Mouse (Mus musculus) lung, adult 2 months (tissue): ENCODE data around the gene Lrmda. TPM values are rescaled to one million over a fixed set of nuclear protein-coding genes. Genes with fewer than 3 reads are reported as not detected.

Experiments used
- DNase-seq: peaks from one replicate; pipeline ENCODE4 v3.0.0; 2022
- H3K4me1 ChIP-seq: fragments of 200-500 bp; 2 replicates; pipeline ENCODE4 v1.6.1; 2011; ENCODE audit warnings: low read length; ENCODE audit not compliant: control insufficient read depth, insufficient read depth
- H3K4me3 ChIP-seq: fragments of 200-500 bp; replicated peaks from 2 replicates; pipeline ENCODE3; 2011; ENCODE audit warnings: low read depth, mild to moderate bottlenecking, control low read depth, low read length; ENCODE audit errors: extremely low read depth
- CTCF ChIP-seq: fragments of 200-500 bp; IDR thresholded peaks from 2 replicates; pipeline ENCODE4 v1.5.1; 2011; ENCODE audit warnings: mild to moderate bottlenecking, low read length, control low read depth; ENCODE audit not compliant: insufficient read depth
- POLR2A ChIP-seq: fragments of 200-500 bp; IDR thresholded peaks from 2 replicates; pipeline ENCODE4 v1.6.1; 2011; ENCODE audit warnings: low read depth, mild to moderate bottlenecking, control low read depth, low read length, borderline replicate concordance; ENCODE audit errors: extremely low read depth
- WGBS: fragments of 180-500 bp; shearing (Covaris S2); methylation state at CpG from one replicate; pipeline ENCODE4 v1.1.7; 2018; 5-methylcytosine and 5-hydroxymethylcytosine counted together
- polyA plus RNA-seq: library from polyadenylated mRNA; depleted of rRNA; stranded (reverse); fragments of >200 nt; gene quantifications from 2 replicates; pipeline ENCODE4 v1.2.3, GENCODE M21; 2012

Lrmda gene
- polyA plus RNA-seq, 1 experiment = 1.8 TPM

DNA sequence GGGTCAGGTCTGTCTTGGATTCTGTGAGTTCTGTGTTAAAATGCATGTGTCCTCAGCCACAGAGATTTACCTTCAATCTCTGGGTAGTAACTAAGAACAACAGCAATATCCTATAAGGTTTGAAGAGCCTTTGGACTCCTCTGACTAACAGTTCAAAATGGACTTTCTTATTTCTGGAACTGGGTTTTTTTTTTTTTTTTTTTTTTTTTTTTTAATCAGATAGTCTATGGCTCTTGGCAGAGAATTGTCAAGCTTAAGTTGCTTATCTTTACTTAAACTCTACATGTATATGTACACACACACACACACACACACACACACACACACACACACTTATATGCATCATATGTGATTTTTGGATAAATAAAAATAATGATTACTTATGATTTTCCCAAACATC lies 723.0 kb downstream of the Lrmda start:
- no peak for TF ChIP-seq POLR2A
- TF ChIP-seq CTCF = no peak

GRCm38 (mm10) chr14:22743264-22743663 lies 723.8 kb downstream of the Lrmda start:
- Histone ChIP-seq H3K4me3 (no peak overlapping the region), H3K4me1 (0 out of 2 replicates have a peak, but pooled peaks cover 3% of the 10 kb centered on the region)
- TF ChIP-seq POLR2A (no peak), CTCF (no peak)
- WGBS = 74% methylated on average over 4 of the region's 4 CpGs
- no peak for DNase-seq

More for the DNA sequence above, 723.0 kb downstream of the Lrmda start:
- no peak overlapping the region for H3K4me3 ChIP-seq
- no peak for DNase-seq
- 0 out of 2 replicates have a peak, but pooled peaks cover 3% of the 10 kb centered on the region for H3K4me1 ChIP-seq

DNA sequence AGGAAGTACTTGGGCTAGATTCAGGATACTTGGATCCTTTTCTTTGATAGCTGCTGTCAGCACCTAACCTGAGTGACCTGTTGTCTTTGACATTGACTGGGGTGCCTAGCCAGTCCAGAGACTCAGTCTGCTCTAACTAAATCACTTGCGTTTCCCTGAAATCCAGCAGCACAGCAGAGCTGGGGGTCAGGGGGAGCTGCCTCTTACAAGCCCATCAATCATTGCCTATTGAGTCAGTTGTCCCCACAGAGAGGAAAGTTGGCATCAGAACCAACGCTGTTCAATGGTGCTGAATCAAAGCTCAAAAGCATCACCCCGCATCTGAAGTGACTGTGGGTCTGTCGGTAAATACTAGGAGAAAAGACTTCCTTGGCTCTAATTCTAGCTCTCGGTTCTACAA lies 725.2 kb downstream of the Lrmda start:
- Histone ChIP-seq H3K4me1 (no peaks in the 10 kb centered on the region), H3K4me3 (no peak overlapping the region)
- 63% methylated on average over 5 of the region's 5 CpGs for WGBS
- no peak for DNase-seq
- TF ChIP-seq POLR2A (no peak), CTCF (no peak)

- H3K4me1 ChIP-seq = peaks cover under 1% of the 10 kb centered on the region
- DNase-seq = no peak
- no peak overlapping the region for H3K4me3 ChIP-seq
- no peak for TF ChIP-seq POLR2A
- no peak for TF ChIP-seq CTCF
- 67% methylated on average over 1 of the region's 1 CpGs for WGBS
Measured at GRCm38 (mm10) chr14:22745263-22745881, 725.9 kb downstream of the Lrmda start.

GRCm38 (mm10) chr14:22745882-22746480 lies 726.5 kb downstream of the Lrmda start:
- H3K4me3 ChIP-seq = no peak overlapping the region
- DNase-seq = peak; percentile 30
- TF ChIP-seq CTCF (no peak), POLR2A (no peak)
- H3K4me1 ChIP-seq = peaks cover 4% of the 10 kb centered on the region
- 15% methylated on average over 5 of the region's 5 CpGs for WGBS

- peaks cover 6% of the 10 kb centered on the region for H3K4me1 ChIP-seq
- no peak for DNase-seq
- WGBS = 76% methylated on average over 5 of the region's 5 CpGs
- H3K4me3 ChIP-seq = no peak overlapping the region
- TF ChIP-seq POLR2A (no peak), CTCF (no peak)
Measured at GRCm38 (mm10) chr14:22747816-22748215, 728.3 kb downstream of the Lrmda start.

DNA sequence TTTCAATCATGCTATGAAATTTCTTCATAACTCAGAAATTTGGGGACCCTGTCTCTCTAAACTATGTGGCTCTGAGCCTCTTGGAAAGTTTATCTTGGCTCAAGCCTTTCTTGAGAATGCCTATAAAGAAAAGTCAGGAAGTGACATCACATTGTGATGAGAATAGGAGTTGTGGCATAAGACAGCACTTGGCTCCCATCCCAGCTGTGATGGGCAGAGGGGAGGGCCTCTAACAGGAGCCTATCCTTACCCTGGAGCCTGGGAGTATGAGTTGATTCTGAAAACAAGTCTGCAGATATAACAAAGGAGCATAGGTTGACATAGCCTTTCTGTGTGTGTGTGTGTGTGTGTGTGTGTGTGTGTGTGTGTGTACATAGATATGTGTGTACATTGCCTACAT lies 730.9 kb downstream of the Lrmda start:
- no peak for DNase-seq
- TF ChIP-seq POLR2A (no peak), CTCF (no peak)
- Histone ChIP-seq H3K4me1 (peaks cover 6% of the 10 kb centered on the region), H3K4me3 (no peak overlapping the region)

GRCm38 (mm10) chr14:22751290-22751689 lies 731.8 kb downstream of the Lrmda start:
- peaks cover 6% of the 10 kb centered on the region for H3K4me1 ChIP-seq
- no peak for TF ChIP-seq POLR2A
- no peak for TF ChIP-seq CTCF
- no peak for DNase-seq
- WGBS = 78% methylated on average over 10 of the region's 10 CpGs
- no peak overlapping the region for H3K4me3 ChIP-seq

DNA sequence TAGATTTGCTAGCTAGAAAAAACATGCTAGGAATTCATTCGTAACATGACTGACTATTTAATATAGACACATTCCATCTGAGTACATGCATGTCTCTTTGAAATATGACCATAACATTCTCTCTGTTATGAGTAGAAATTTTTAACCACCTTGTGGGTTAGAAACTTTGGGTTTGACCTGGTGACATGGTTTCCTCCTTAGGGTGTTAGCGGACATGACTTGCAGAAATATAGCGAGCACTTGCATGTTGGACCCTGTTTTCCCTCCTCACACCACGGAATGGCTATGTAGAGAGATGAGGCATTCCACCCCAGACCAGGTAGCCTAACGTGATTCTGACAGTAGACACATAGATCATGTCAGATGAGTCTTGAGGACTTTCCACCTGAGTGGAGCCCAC lies 735.1 kb downstream of the Lrmda start:
- WGBS = 79% methylated on average over 5 of the region's 5 CpGs
- no peak for DNase-seq
- H3K4me1 ChIP-seq = peaks cover 9% of the 10 kb centered on the region
- H3K4me3 ChIP-seq = no peak overlapping the region
- no peak for TF ChIP-seq POLR2A
- TF ChIP-seq CTCF = no peak

DNA sequence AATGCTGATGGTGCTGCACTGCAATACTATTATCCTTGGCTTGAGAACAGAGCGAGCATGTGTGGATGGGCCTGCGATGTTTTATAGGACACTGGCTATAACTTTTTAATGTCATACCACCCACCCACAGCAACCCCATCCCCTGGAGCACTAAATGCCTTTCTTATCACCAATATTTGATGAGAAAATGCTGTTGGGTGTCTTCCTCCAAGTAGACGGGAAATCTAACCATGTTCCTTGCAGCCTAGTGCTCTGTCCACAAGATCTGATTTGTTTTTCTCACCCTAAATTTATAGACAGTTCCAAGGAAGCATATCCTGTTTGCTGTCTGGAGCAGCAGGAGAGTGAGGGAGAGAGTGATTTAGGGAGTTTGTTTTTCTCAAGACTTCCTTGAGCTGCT lies 738.0 kb downstream of the Lrmda start:
- no peak overlapping the region for H3K4me3 ChIP-seq
- peaks cover 11% of the 10 kb centered on the region for H3K4me1 ChIP-seq
- no peak for DNase-seq
- TF ChIP-seq CTCF = no peak
- TF ChIP-seq POLR2A = no peak
- 81% methylated on average over 3 of the region's 3 CpGs for WGBS
